ENCODE assay signal across 11 mouse cellular contexts in genomic region chr5:97110133-97110532, GRCm38 (mm10). TPM values are rescaled to one million over a fixed set of nuclear protein-coding genes. Genes with fewer than 3 reads are reported as not detected.
A peak's percentile ranks its signal among the peaks of the same experiment; 100 is the strongest.
DNase-seq lines count a peak whose midpoint lies in the region; ATAC-seq and TF ChIP-seq lines count a peak whose summit lies in the region.
"Had no signal": no experiment of that assay in that cellular context is flagged by ENCODE, and none has a peak within 500 bp of the region (broad histone marks: within the 10 kb centered on the region; RNA-seq: fewer than 3 reads in every experiment).

No protein-coding gene starts in this region.

- 45% methylated on average over 2 of the region's 2 CpGs for WGBS in lung, embryonic 15.5 days
- WGBS in lung, adult 2 months, result 68% methylated on average over 2 of the region's 2 CpGs
- 52% methylated on average over 2 of the region's 2 CpGs for WGBS in hindbrain, embryonic 10.5 days
- 43% methylated on average over 2 of the region's 2 CpGs for WGBS in liver, embryonic 15.5 days (ENCODE audit: insufficient replicate concordance)
- 47% methylated on average over 2 of the region's 2 CpGs for WGBS in olfactory bulb, adult 2 months

- no peak for ATAC-seq in lung, embryonic 15.5 days (ENCODE audit: borderline replicate concordance, extremely low read depth, low FRiP score, low TSS enrichment)
- ATAC-seq in liver, embryonic 15.5 days (ENCODE audit: insufficient read depth), result no peak

- DNase-seq in lung, adult 2 months, result no peak
- DNase-seq in hindbrain, embryonic 10.5 days (ENCODE audit: low spot score), result no peak
- no peak for DNase-seq in heart, adult 8-10 months (ENCODE audit: low spot score)
- DNase-seq in cerebellum, adult 9-11 months, result no peak
- DNase-seq in right cerebral cortex, postnatal 25 days, result no peak
- DNase-seq: kidney, adult 2 months; right cerebral cortex, postnatal 4 days; thymus, adult 2 months had no signal

- TF ChIP-seq CTCF in lung, adult 2 months (IDR thresholded peaks at IDR 0.05; ENCODE audit: insufficient read depth, low read length), result no peak
- no peak for TF ChIP-seq CTCF in olfactory bulb, adult 2 months (IDR thresholded peaks at IDR 0.05; ENCODE audit: insufficient read depth, low read depth, low read length)

- no peak overlapping the region for H3K27ac ChIP-seq in lung, embryonic 15.5 days
- no peak overlapping the region for H3K27ac ChIP-seq in hindbrain, embryonic 10.5 days
- H3K27ac ChIP-seq in liver, embryonic 15.5 days (replicated peaks), result no peak overlapping the region
- no peak overlapping the region for H3K27ac ChIP-seq in olfactory bulb, adult 2 months (ENCODE audit: insufficient read depth, low read depth, low read length)

- H3K4me1 ChIP-seq in lung, embryonic 15.5 days, result peaks cover 6% of the 10 kb centered on the region
- H3K4me1 ChIP-seq in lung, adult 2 months (ENCODE audit: control insufficient read depth, insufficient read depth, low read length), result 0 out of 2 replicates have a peak, but pooled peaks cover 2% of the 10 kb centered on the region
- H3K4me1 ChIP-seq in hindbrain, embryonic 10.5 days (replicated peaks), result peaks cover 17% of the 10 kb centered on the region
- H3K4me1 ChIP-seq in liver, embryonic 15.5 days (replicated peaks), result peaks cover 15% of the 10 kb centered on the region
- H3K4me1 ChIP-seq in olfactory bulb, adult 2 months (ENCODE audit: control insufficient read depth, insufficient read depth, low read length), result peaks cover 5% of the 10 kb centered on the region

- no peaks in the 10 kb centered on the region for H3K36me3 ChIP-seq in lung, embryonic 15.5 days
- peaks cover 20% of the 10 kb centered on the region for H3K36me3 ChIP-seq in hindbrain, embryonic 10.5 days
- no peaks in the 10 kb centered on the region for H3K36me3 ChIP-seq in liver, embryonic 15.5 days (replicated peaks)

- no peaks in the 10 kb centered on the region for H3K9me3 ChIP-seq in lung, embryonic 15.5 days
- no peaks in the 10 kb centered on the region for H3K9me3 ChIP-seq in hindbrain, embryonic 10.5 days
- H3K9me3 ChIP-seq in liver, embryonic 15.5 days (replicated peaks), result no peaks in the 10 kb centered on the region

- H3K27me3 ChIP-seq in lung, embryonic 15.5 days, result no peaks in the 10 kb centered on the region
- 0 out of 2 replicates have a peak, but pooled peaks cover 2% of the 10 kb centered on the region for H3K27me3 ChIP-seq in hindbrain, embryonic 10.5 days (ENCODE audit: insufficient read depth, poor library complexity, severe bottlenecking)
- peaks cover 20% of the 10 kb centered on the region for H3K27me3 ChIP-seq in liver, embryonic 15.5 days

- H3K4me3 ChIP-seq in lung, embryonic 15.5 days, result no peak overlapping the region; the same call in 1 of the 2 replicates
- H3K4me3 ChIP-seq in lung, adult 2 months (replicated peaks; ENCODE audit: extremely low read depth, low read depth, low read length), result no peak overlapping the region
- peak overlapping the region; percentile 75 for H3K4me3 ChIP-seq in hindbrain, embryonic 10.5 days
- no peak overlapping the region for H3K4me3 ChIP-seq in liver, embryonic 15.5 days (replicated peaks)
- 0 out of 2 replicates have a peak overlapping the region, but pooled peaks have one; percentile 8 for H3K4me3 ChIP-seq in olfactory bulb, adult 2 months (ENCODE audit: insufficient read depth, low read depth, low read length)

- no peak for TF ChIP-seq POLR2A in lung, adult 2 months (IDR thresholded peaks at IDR 0.05; ENCODE audit: borderline replicate concordance, extremely low read depth, low read depth, low read length)
- TF ChIP-seq POLR2A in olfactory bulb, adult 2 months (IDR thresholded peaks at IDR 0.05; ENCODE audit: insufficient read depth, low read depth, low read length), result no peak

- no peak overlapping the region for H3K9ac ChIP-seq in lung, embryonic 15.5 days
- no peak overlapping the region for H3K9ac ChIP-seq in liver, embryonic 15.5 days

- H3K4me2 ChIP-seq in lung, embryonic 15.5 days, result peak overlapping the region; percentile 88; the same call in 1 of the 2 replicates
- peak overlapping the region; percentile 98; the same call in 1 of the 2 replicates for H3K4me2 ChIP-seq in liver, embryonic 15.5 days

RNA-seq across cellular contexts. Expression of gene Paqr3, which starts 1.3 kb away (rescaled TPM):
- 2.4 and 3.2 TPM in 2 replicates for polyA plus RNA-seq in lung, embryonic 15.5 days (2015; fragmentation: Nextera tagmentation; extraction: Ambion mirVana)
- 4.9 and 9.0 TPM in 2 replicates for polyA plus RNA-seq in lung, adult 2 months (2012; rRNA removed)
- polyA plus RNA-seq in hindbrain, embryonic 10.5 days (2016; fragmentation: Nextera tagmentation; extraction: Ambion mirVana), result 9.8 and 12.9 TPM in 2 replicates
- 0.51 and 0.67 TPM in 2 replicates for polyA plus RNA-seq in liver, embryonic 15.5 days (2015; fragmentation: Nextera tagmentation; extraction: Ambion mirVana)
- not detected in 2 replicates for polyA plus RNA-seq in olfactory bulb, adult 2 months (2012; ENCODE audit: insufficient read depth, insufficient read length, low replicate concordance, missing spikeins)
- total RNA-seq in heart, adult 8-10 months (2022), result 1 to 10 TPM; 2.3 to 4.9 (median 2.8) TPM

Comparison
In these comparisons a context has a peak if more than half of its experiments do, and no peak if none do; other contexts are left out.
1. H3K4me3 ChIP-seq: peak in hindbrain, embryonic 10.5 days (single experiment) and olfactory bulb, adult 2 months (single experiment); none in lung, embryonic 15.5 days (single experiment), lung, adult 2 months (single experiment) and liver, embryonic 15.5 days (single experiment).